21 mouse cellular contexts compared by ENCODE assay signal in genomic region chr9:56158077-56158476, GRCm38 (mm10). TPM values are rescaled to one million over a fixed set of nuclear protein-coding genes. Genes with fewer than 3 reads are reported as not detected.
A peak's percentile ranks its signal among the peaks of the same experiment; 100 is the strongest.
DNase-seq lines count a peak whose midpoint lies in the region; ATAC-seq and TF ChIP-seq lines count a peak whose summit lies in the region.
"Had no signal": no experiment of that assay in that cellular context is flagged by ENCODE, and none has a peak within 500 bp of the region (broad histone marks: within the 10 kb centered on the region; RNA-seq: fewer than 3 reads in every experiment).

No protein-coding gene starts in this region.

- TF ChIP-seq CTCF in forebrain, postnatal 0 days (IDR thresholded peaks at IDR 0.05; ENCODE audit: low read depth), result no peak
- TF ChIP-seq CTCF in stomach, postnatal 0 days (IDR thresholded peaks at IDR 0.05; ENCODE audit: low read depth), result no peak

- no peak for TF ChIP-seq EP300 in stomach, postnatal 0 days (optimal IDR thresholded peaks at IDR 0.05)

- no peaks in the 10 kb centered on the region for H3K27me3 ChIP-seq in forebrain, postnatal 0 days (ENCODE audit: insufficient read depth, low read length)
- H3K27me3 ChIP-seq in forebrain, embryonic 10.5 days (ENCODE audit: poor library complexity, severe bottlenecking), result 0 out of 2 replicates have a peak, but pooled peaks cover 4% of the 10 kb centered on the region
- no peaks in the 10 kb centered on the region for H3K27me3 ChIP-seq in neural tube, embryonic 12.5 days (replicated peaks)
- no peaks in the 10 kb centered on the region for H3K27me3 ChIP-seq in stomach, postnatal 0 days (ENCODE audit: control insufficient read depth, insufficient read depth, low read length)
- H3K27me3 ChIP-seq: CH12.LX; embryonic facial prominence, embryonic 12.5 days; liver, embryonic 13.5 days; lung, embryonic 15.5 days had no signal

- H3K4me1 ChIP-seq in forebrain, postnatal 0 days (ENCODE audit: insufficient read depth), result peaks cover 23% of the 10 kb centered on the region
- peaks cover 36% of the 10 kb centered on the region for H3K4me1 ChIP-seq in forebrain, embryonic 10.5 days
- H3K4me1 ChIP-seq in neural tube, embryonic 12.5 days, result peaks cover 36% of the 10 kb centered on the region
- H3K4me1 ChIP-seq in stomach, postnatal 0 days (replicated peaks; ENCODE audit: control insufficient read depth, insufficient read depth), result no peaks in the 10 kb centered on the region

- 0 out of 2 replicates have a peak overlapping the region, but pooled peaks have one; percentile 0 for H3K4me2 ChIP-seq in forebrain, postnatal 0 days (ENCODE audit: low read depth)
- H3K4me2 ChIP-seq in neural tube, embryonic 12.5 days (replicated peaks), result 0 out of 2 replicates have a peak overlapping the region, but pooled peaks have one; percentile 3
- no peak overlapping the region for H3K4me2 ChIP-seq in stomach, postnatal 0 days (replicated peaks; ENCODE audit: low read depth)
- H3K4me2 ChIP-seq: embryonic facial prominence, embryonic 12.5 days; liver, embryonic 13.5 days; lung, embryonic 15.5 days had no signal

- no peak overlapping the region for H3K27ac ChIP-seq in forebrain, postnatal 0 days (ENCODE audit: low read depth, low read length)
- no peak overlapping the region for H3K27ac ChIP-seq in forebrain, embryonic 10.5 days
- H3K27ac ChIP-seq in neural tube, embryonic 12.5 days, result no peak overlapping the region
- no peak overlapping the region for H3K27ac ChIP-seq in stomach, postnatal 0 days (replicated peaks)
- H3K27ac ChIP-seq: embryonic facial prominence, embryonic 12.5 days; left cerebral cortex, adult 2 months; liver, embryonic 13.5 days; lung, embryonic 15.5 days; macrophage had no signal

- no peak for DNase-seq in forebrain, postnatal 0 days
- DNase-seq in forebrain, embryonic 10.5 days (ENCODE audit: extremely low spot score, low spot score), result no peak
- DNase-seq in kidney, adult 9 months, result peak; percentile 34
- DNase-seq in kidney, adult 18-20 months, result no peak
- no peak for DNase-seq in neural tube, embryonic 10.5 days (ENCODE audit: extremely low spot score, low spot score)
- no peak for DNase-seq in stomach, postnatal 0 days (ENCODE audit: low spot score)
- no peak for DNase-seq in gastrocnemius, postnatal 4 days (ENCODE audit: low spot score in 2 of 2)
- DNase-seq: adrenal gland, postnatal 14 days; cerebellum, adult 9-11 months; gastrocnemius, postnatal 25 days; left cerebral cortex, postnatal 4 days; liver, embryonic 13.5 days; midbrain, embryonic 14.5 days; right cerebral cortex, adult 18-20 months; thymus, postnatal 25 days had no signal

- 68% methylated on average over 2 of the region's 2 CpGs for WGBS in forebrain, postnatal 0 days
- WGBS in forebrain, embryonic 10.5 days, result 92% methylated on average over 2 of the region's 2 CpGs
- 85% methylated on average over 2 of the region's 2 CpGs for WGBS in neural tube, embryonic 12.5 days
- 33% methylated on average over 2 of the region's 2 CpGs for WGBS in stomach, postnatal 0 days

- no peaks in the 10 kb centered on the region for H3K9me3 ChIP-seq in forebrain, postnatal 0 days (ENCODE audit: low read length)
- no peaks in the 10 kb centered on the region for H3K9me3 ChIP-seq in forebrain, embryonic 10.5 days
- no peaks in the 10 kb centered on the region for H3K9me3 ChIP-seq in neural tube, embryonic 12.5 days
- no peaks in the 10 kb centered on the region for H3K9me3 ChIP-seq in stomach, postnatal 0 days (ENCODE audit: control insufficient read depth, low read length)
- H3K9me3 ChIP-seq: embryonic facial prominence, embryonic 12.5 days; liver, embryonic 13.5 days; lung, embryonic 15.5 days had no signal

- H3K4me3 ChIP-seq in forebrain, postnatal 0 days (ENCODE audit: low read depth, low read length), result no peak overlapping the region
- no peak overlapping the region; the same call in 1 of the 2 replicates for H3K4me3 ChIP-seq in forebrain, embryonic 10.5 days
- no peak overlapping the region for H3K4me3 ChIP-seq in neural tube, embryonic 12.5 days
- no peak overlapping the region for H3K4me3 ChIP-seq in stomach, postnatal 0 days (ENCODE audit: low read depth, low read length)
- H3K4me3 ChIP-seq: embryonic facial prominence, embryonic 12.5 days; left cerebral cortex, adult 2 months; liver, embryonic 13.5 days; lung, embryonic 15.5 days had no signal

- ATAC-seq in forebrain, postnatal 0 days, result no peak
- ATAC-seq in neural tube, embryonic 12.5 days (ENCODE audit: low FRiP score, low read depth), result no peak
- ATAC-seq in stomach, postnatal 0 days (ENCODE audit: low FRiP score, low TSS enrichment), result peak; percentile 59; the same call in 1 of the 2 replicates

- H3K36me3 ChIP-seq in forebrain, postnatal 0 days (ENCODE audit: insufficient read depth), result no peaks in the 10 kb centered on the region
- peaks cover 8% of the 10 kb centered on the region; the same call in 1 of the 2 replicates for H3K36me3 ChIP-seq in forebrain, embryonic 10.5 days (replicated peaks)
- no peaks in the 10 kb centered on the region for H3K36me3 ChIP-seq in neural tube, embryonic 12.5 days
- no peaks in the 10 kb centered on the region for H3K36me3 ChIP-seq in stomach, postnatal 0 days (ENCODE audit: control insufficient read depth, insufficient read depth, low read length)
- H3K36me3 ChIP-seq: embryonic facial prominence, embryonic 12.5 days; liver, embryonic 13.5 days; lung, embryonic 15.5 days had no signal

- H3K9ac ChIP-seq in forebrain, postnatal 0 days, result no peak overlapping the region
- H3K9ac ChIP-seq in neural tube, embryonic 12.5 days, result no peak overlapping the region
- no peak overlapping the region for H3K9ac ChIP-seq in stomach, postnatal 0 days (ENCODE audit: low read length)
- H3K9ac ChIP-seq: embryonic facial prominence, embryonic 12.5 days; liver, embryonic 13.5 days; lung, embryonic 15.5 days had no signal

RNA-seq across cellular contexts. Expression of gene Tspan3, which starts 7.2 kb away (rescaled TPM):
- total RNA-seq in forebrain, postnatal 0 days (2014; rRNA removed), result 414 and 430 TPM in 2 replicates
- 642 and 649 TPM in 2 replicates for polyA plus RNA-seq in forebrain, postnatal 0 days (2015; fragmentation: Nextera tagmentation; extraction: Ambion mirVana)
- polyA plus RNA-seq in forebrain, embryonic 10.5 days (2016; fragmentation: Nextera tagmentation; extraction: Ambion mirVana), result 510 and 526 TPM in 2 replicates
- 514 and 516 TPM in 2 replicates for polyA plus RNA-seq in neural tube, embryonic 12.5 days (2016; fragmentation: Nextera tagmentation; extraction: Ambion mirVana)
- 318 and 328 TPM in 2 replicates for polyA plus RNA-seq in stomach, postnatal 0 days (2015; fragmentation: Nextera tagmentation; extraction: Ambion mirVana)
- 100 to 1,000 TPM; 187 to 207 TPM for total RNA-seq in gastrocnemius, postnatal 4 days (2021)
